Mouse (Mus musculus) A20 (cell line): ENCODE measurements around the gene Hormad2.

Source experiments
- DNase-seq: peaks from one replicate; pipeline ENCODE4 v3.0.0-alpha.2; 2011; ENCODE audit warnings: low read depth, low spot score

The Hormad2 gene

GRCm38 (mm10) chr11:4342027-4342426, 98.9 kb downstream of the Hormad2 start:
- no peak for DNase-seq

DNA sequence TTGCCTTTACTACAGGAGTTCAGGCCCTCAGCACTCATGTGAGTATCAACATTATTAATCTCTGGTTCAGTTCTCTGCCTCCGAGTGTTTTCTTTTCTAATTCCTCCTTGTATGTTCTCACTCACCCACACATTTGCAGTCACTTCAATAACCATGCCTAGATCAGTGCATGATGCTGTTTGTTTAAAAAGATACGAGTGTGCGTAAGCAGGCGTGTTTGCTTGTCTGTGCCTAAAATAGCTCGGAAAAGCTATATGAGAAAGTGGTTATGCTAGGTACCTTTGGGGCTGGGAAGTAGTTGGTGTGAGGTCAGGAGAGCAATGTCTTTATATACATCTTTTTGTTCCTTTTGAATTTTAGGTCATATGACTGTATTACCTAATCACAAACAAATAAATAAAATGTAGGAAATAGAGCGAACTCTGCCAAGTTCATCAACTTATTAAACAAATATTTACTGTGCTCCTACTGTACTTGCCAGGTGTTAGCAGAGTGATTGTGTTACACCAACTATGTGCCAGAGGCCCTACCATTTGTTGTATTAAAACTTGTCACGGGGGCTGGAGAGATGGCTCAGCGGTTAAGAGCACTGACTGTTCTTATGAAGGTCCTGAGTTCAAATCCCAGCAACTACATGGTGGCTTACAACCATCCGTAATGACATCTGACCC, 100.7 kb downstream of the Hormad2 start:
- no peak for DNase-seq

- DNase-seq = no peak
These were observed 101.6 kb downstream of the Hormad2 start for GRCm38 (mm10) chr11:4339275-4339674.

DNA sequence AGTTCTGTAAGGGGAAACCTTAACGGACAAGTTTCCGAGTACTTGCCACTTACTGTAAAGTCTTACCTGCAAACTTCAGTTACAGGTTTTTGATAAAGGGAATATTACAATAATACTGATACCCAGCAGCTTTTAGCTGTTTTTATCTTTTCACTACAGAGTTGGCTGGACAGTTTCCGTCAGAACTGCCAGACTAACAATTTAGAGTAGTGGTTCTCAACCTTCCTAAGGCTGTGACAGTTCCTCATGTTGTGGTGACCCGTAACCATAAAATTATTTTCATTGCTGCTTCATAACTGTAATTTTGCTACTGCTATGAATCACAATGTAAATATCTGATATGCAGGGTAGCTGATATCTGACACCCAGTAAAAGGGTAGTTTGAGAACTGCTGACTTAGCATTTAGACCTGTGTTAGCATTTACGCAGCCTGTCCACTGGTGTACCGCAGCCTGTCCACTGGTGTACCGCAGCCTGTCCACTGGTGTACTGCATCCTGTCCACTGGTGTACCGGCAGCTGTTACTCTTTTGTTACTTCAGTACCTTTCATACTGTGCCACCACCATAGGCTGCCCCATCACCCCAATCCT, 104.1 kb downstream of the Hormad2 start:
- DNase-seq = no peak

- DNase-seq = peak; percentile 64
These were observed 104.9 kb downstream of the Hormad2 start for GRCm38 (mm10) chr11:4335810-4336692.

DNA sequence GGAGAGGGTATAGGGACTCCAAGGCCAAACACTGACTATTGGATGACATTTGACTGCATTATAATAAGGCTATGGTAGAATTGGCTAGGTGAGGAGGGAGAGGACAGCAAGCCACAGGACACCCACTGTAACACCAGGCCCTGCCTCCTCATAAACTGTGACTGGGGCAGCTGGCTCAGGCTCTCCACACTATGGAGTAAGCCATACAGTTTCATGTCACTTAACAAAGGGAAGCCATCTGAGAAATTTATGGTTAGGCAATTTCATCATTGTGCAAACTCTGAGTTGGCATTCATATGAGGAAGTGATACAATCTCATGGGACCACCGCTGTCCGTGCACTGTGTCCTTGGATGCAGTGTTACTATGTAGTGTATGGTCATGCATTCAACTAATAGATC, 107.9 kb downstream of the Hormad2 start:
- peak; percentile 29 for DNase-seq

DNA sequence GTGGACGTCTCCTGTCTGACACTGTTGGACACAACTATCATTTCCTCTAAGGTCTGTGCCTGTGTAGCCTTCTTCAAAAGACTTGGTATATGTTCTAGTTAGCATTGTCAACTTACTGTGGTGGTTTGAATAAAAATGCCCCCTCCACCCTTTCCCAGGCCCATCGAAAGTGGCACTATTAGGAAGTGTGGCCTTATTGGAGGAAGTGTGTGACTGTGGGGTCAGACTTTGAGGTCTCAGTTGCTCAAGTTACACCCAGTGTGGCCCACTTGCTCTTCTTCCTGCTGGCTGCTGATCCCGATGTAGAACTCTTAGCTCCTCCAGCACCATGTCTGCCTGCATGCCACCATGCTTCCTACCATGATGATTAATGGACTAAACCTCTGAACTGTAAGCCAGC, 112.7 kb downstream of the Hormad2 start:
- no peak for DNase-seq

- DNase-seq = no peak
These were observed 117.4 kb downstream of the Hormad2 start for GRCm38 (mm10) chr11:4323481-4323880.

GRCm38 (mm10) chr11:4322943-4323342, 118.0 kb downstream of the Hormad2 start:
- DNase-seq = no peak

DNA sequence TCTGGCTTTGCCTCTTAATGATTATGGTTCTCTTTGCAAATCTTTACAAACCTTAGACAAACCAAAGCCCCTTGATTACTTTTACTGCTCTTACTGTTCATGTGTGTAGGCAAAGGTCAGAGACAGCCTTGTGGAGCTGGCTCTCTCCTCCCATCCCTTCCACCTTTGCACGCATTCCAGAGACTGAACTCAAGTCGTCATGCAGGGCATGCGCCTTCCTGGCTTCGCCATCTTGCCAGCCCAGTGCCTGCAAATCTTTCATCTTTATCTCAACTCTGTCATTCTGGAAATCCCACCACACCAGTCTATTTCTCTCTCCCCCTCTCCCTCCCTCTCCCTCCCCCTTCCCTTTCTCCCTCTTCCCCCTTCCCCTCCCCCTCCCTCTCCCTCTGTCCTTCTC, 120.0 kb downstream of the Hormad2 start:
- DNase-seq = no peak

GRCm38 (mm10) chr11:4319212-4319955, 121.5 kb downstream of the Hormad2 start:
- peak; percentile 50 for DNase-seq

GRCm38 (mm10) chr11:4318011-4318410, 122.9 kb downstream of the Hormad2 start:
- DNase-seq = no peak

DNA sequence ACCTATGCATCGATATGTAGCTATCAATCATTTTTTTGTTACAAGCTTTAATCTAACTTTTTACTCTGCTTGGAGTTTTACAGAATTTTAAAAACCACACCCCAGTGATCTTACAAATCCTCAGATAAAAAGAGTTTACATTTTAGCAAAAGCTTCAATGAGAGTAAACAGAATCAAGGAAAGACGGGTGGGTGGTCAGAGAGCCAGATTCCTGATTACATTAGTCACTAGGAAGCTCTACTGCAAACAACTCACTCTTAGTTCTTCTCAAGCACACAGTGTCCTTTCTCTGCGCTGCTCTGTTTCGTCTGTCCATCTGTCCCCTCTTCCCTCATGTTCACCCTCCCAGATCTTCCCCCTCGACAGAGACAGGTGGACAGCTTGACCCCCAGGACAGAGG, 123.6 kb downstream of the Hormad2 start:
- no peak for DNase-seq

GRCm38 (mm10) chr11:4312180-4312579, 128.7 kb downstream of the Hormad2 start:
- DNase-seq = no peak

DNA sequence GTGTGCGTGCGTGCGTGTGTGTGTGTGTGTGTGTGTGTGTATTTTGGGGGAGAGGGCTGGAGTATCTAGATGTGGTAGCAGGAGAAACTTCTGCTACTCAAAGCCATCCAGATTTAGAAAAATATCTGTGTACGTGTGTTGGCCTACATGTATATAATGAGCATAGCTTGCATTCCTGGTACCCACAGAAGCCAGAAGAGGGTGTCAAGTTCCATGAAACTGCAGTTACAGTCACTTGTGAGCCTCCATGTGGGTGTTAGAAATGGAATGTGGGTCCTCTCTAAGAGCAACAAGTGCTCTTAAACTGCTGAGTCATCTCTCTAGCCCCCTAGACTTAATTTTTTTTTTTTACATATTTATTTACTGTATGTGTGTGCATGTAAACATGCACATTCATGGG, 130.6 kb downstream of the Hormad2 start:
- no peak for DNase-seq

DNA sequence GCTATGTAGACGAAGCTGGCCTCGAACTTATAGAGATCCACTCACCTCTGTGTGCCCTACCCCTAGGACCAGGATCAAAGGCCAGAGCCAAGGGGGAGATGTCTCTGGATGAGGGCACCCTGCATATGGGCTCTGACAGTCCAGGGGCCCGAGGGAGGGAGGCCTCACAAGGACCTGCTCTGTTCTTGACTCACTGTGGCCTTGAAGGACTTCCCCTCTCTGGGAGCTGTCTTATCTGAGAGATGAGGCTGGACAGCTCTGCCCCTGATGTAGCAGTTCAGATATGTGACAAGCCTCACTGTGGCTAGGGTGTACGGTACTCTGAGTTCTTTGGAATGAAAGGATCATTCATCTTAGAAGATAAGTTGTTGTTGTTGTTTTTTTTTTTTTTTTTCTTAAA, 131.3 kb downstream of the Hormad2 start:
- DNase-seq = no peak

DNA sequence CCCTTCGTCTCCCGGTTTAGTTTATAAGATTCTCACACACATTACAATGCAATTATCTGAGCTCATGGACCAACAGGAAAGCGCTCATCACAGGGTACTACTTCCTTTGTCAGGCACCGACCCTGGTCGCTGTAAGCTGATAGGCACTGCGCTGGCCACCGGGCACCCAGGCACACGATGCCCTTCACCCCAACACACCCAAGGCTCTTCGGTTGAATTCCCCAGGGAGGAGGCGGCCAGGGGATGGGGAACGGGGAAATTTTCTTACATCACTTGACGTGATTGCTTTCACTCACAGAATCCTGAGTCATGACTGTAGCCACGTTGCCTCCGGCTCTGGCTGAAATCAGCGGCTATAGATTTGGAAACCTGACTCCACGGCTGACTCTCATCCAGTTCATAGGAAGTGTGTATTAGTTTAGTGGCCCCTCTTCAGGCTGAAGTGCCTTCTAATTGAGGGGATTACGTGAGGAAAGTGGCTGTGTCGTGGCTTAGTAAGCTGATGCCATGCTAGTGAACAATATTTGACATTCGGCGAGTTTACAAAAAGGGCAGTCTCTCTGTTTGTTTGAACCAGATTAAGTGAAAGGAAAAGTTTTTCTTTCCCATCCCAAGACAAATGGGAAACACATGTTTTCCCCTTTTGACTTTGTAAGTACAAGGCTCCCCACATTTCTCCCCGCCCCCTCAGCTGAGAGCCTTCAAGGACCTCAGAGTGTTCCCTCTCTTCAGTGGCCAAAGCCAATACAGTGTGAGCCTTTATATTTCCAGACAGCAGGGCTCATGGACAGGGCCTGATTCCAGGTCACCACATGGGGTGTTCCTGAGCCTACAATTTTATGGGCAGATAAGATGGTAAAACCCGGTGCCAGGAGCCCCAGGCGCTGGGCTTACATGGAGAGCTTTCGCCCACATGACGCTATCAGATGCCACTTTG, 132.1 kb downstream of the Hormad2 start:
- DNase-seq = no peak

DNA sequence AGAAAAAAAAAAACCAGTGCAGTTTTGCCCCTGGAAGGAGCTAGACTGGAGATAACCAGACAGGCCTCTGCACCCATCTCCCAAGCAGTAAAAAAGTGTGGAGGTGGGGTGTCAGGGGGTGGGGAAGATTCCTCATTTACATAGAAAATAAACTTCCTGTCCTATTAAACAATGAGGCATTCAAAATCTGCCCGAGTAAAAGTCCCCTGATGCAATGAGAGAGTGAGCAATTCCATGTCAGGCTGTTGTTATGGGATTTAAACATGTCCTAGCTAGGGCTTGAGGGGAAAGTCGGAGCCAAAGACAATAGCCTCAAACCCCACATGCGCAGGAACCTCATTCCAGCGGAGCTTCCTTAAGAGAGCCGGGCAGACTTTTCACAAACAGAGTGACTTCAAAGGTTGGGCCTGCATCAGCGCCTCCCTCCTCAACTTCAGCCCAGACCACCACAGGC, 132.8 kb downstream of the Hormad2 start:
- no peak for DNase-seq

DNA sequence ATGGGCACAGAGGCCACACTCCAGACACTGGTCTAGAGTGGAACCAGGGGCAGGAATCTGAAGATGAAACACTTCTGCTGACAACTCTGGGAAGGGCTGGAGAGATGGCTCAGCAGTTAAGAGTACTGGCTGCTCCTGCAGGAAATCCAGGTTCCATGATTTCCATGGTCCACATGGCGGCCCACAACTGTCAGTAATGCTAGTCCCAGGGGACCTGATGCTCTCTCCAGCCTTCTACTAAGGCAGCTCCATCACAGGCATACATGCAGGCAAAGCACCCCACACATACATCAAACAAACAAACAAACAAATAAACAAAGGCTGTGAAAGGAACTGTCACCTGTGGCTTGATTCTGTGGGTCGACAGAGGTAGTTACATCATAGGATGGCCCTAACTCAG, 134.8 kb downstream of the Hormad2 start:
- no peak for DNase-seq

DNA sequence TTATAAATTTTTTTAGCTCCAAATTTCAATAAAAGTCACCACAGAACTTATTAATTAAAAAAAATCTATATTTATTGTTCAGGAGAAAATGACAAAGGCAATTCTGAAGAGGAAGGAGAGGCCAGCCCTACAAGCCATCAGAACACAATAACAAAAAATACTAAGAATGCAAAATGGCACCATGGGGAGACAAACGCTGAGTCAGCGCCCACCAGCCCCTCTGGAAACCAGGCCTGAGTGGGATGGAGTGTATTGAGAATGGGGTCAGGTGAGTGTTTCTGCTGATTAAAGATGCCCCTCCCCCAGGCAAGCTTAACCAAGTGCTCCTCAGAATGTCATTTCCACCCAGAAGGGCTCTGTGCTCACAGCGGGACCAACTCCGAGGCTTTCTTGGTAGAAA, 135.8 kb downstream of the Hormad2 start:
- DNase-seq = no peak

GRCm38 (mm10) chr11:4304203-4304602, 136.7 kb downstream of the Hormad2 start:
- DNase-seq = no peak
